Mouse (Mus musculus) ES-CJ7 (cell line): ENCODE results near the gene Gm28035.

Source experiments
- DNase-seq: peaks from one replicate; pipeline ENCODE4 v3.0.0; 2011; ENCODE audit warnings: low read depth, low spot score

Gm28035 gene

GRCm38 (mm10) chr2:30240267-30240666 lies at the start of gene Gm28035:
Gene Gm28035 (plus strand): TSS chr2:30240567.
- no peak for DNase-seq

- no peak for DNase-seq
These were observed 48.4 kb upstream of the Gm28035 start for GRCm38 (mm10) chr2:30191790-30192580.

- no peak for DNase-seq
These were observed 45.7 kb upstream of the Gm28035 start for GRCm38 (mm10) chr2:30194656-30195055.

- DNase-seq, result no peak
These were observed 42.3 kb upstream of the Gm28035 start for GRCm38 (mm10) chr2:30198021-30198420.

- no peak for DNase-seq
These were observed 40.4 kb upstream of the Gm28035 start for GRCm38 (mm10) chr2:30199984-30200383.

GRCm38 (mm10) chr2:30200388-30200925 lies 39.9 kb upstream of the Gm28035 start:
- no peak for DNase-seq

GRCm38 (mm10) chr2:30203439-30203838 lies 36.9 kb upstream of the Gm28035 start:
- peak; percentile 88 for DNase-seq

- DNase-seq, result no peak
These were observed 35.1 kb upstream of the Gm28035 start for GRCm38 (mm10) chr2:30205255-30205628.

GRCm38 (mm10) chr2:30205629-30206357 lies 34.6 kb upstream of the Gm28035 start, which contains the start of gene Kyat1:
Gene Kyat1 (minus strand): TSS chr2:30205847.
- peak; percentile 95 for DNase-seq

GRCm38 (mm10) chr2:30207401-30207800 lies 33.0 kb upstream of the Gm28035 start:
- DNase-seq, result no peak

- DNase-seq, result no peak
These were observed 32.5 kb upstream of the Gm28035 start for GRCm38 (mm10) chr2:30207886-30208285.

GRCm38 (mm10) chr2:30211408-30212168 lies 28.8 kb upstream of the Gm28035 start:
- DNase-seq, result no peak

- DNase-seq, result no peak
These were observed 28.2 kb upstream of the Gm28035 start for GRCm38 (mm10) chr2:30212169-30212545.

GRCm38 (mm10) chr2:30212951-30213350 lies 27.4 kb upstream of the Gm28035 start:
- DNase-seq, result no peak

- no peak for DNase-seq
These were observed 25.6 kb upstream of the Gm28035 start for GRCm38 (mm10) chr2:30214745-30215144.

GRCm38 (mm10) chr2:30215493-30215892 lies 24.9 kb upstream of the Gm28035 start:
- no peak for DNase-seq

GRCm38 (mm10) chr2:30216293-30216692 lies 24.1 kb upstream of the Gm28035 start:
- DNase-seq, result no peak

- DNase-seq, result no peak
These were observed 4.8 kb upstream of the Gm28035 start for GRCm38 (mm10) chr2:30235593-30235992.

GRCm38 (mm10) chr2:30236426-30237198 lies 3.8 kb upstream of the Gm28035 start:
- no peak for DNase-seq

GRCm38 (mm10) chr2:30237199-30237880 lies 3.0 kb upstream of the Gm28035 start, which contains the start of gene Lrrc8a:
Gene Lrrc8a (plus strand): TSS chr2:30237715.
- peak; percentile 98 for DNase-seq
